Mouse (Mus musculus): ENCODE data around the gene Cox5a. TPM values are rescaled to one million over a fixed set of nuclear protein-coding genes. Genes with fewer than 3 reads are reported as not detected.

Gene Cox5a
- 686 and 693 TPM in 2 replicates for polyA plus RNA-seq (2016; fragmentation: Nextera tagmentation; extraction: Ambion mirVana)

DNA sequence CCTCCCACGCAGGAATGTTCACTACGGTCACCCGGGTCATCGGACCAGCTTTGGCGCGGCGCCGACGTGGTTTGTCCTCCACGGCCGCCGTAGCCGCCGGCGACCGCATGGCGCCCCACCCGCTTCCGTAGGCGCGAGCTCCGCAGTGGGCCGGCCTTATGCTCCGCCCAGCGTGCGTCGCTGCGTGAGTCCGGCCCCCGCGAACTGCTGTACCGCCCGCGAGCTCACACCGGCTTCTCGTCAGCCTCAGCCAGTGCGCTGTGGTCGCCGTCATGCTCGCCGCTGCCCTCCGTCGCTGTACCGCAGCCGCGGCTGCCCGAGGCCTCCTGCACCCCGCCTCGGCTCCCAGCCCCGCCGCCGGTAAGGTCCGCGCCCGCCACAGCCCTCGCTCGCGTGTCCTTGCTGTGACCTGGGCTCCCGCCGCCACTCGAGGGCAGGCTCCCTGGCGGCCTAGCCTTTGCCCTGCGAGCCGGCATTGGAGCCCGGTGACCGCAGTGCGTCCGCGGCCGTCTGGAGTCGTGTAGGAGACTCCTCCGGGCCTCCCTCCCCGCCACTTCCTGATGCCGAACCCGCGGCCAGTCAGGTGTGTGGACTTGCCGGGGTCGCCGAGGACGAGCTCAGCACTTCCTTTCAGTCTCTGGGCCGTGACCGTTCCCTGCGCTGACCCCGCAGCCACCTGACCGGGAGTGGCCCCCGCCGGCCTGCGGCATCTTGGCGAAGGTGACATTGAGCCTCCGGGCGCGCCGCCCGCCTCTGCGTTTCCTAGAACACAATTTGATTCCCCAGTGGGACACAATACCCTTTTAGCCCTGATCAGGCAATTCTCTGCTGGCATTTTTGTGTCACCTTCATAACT, at the start of gene Cox5a:
Gene Cox5a, plus strand, starts transcription at position 219 of the 856 bp plus-strand sequence.
- Histone ChIP-seq H3K27ac (peak within 1 kb of the TSS; percentile 98), H3K4me1 (peaks cover 33% of the 10 kb centered on the region), H3K36me3 (replicated peaks) (0 out of 2 replicates have a peak, but pooled peaks cover 5% of the 10 kb centered on the region), H3K4me3 (peak within 1 kb of the TSS; percentile 99), H3K27me3 (ENCODE audit: poor library complexity, severe bottlenecking) (no peaks in the 10 kb centered on the region), H3K9me3 (no peaks in the 10 kb centered on the region)
- WGBS: under 1% methylated on average over 95 of the region's 95 CpGs
- peak; percentile 90 for DNase-seq (ENCODE audit: extremely low spot score, low spot score)

DNA sequence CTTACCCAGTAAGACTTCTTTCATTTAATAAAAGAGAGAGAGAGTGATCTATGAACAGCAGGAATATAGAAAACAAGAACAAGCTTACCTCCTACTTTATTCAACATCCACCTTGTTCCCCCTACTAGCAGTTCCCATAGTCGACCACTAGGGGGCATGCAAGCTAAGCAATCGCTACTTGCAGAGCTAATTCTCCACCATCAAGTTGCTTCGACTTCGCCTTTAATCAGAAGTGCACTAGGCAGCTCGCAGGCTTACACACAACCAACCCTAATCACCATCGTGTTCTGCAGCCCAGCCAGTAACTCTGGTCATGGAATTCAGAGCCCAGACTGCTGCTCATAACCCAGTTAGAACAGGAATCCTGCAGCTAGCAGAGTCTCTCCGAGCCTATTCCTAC, 35.3 kb upstream of the Cox5a start:
- Histone ChIP-seq H3K4me1 (peaks cover 4% of the 10 kb centered on the region; the same call in 1 of the 2 replicates), H3K4me3 (no peak overlapping the region), H3K9me3 (peaks cover 3% of the 10 kb centered on the region; the same call in 1 of the 2 replicates), H3K36me3 (replicated peaks) (no peaks in the 10 kb centered on the region), H3K27ac (no peak overlapping the region), H3K27me3 (ENCODE audit: poor library complexity, severe bottlenecking) (peaks cover 15% of the 10 kb centered on the region)
- peak; percentile 80 for DNase-seq (ENCODE audit: extremely low spot score, low spot score)
- 17% methylated on average over 7 of the region's 7 CpGs for WGBS

DNA sequence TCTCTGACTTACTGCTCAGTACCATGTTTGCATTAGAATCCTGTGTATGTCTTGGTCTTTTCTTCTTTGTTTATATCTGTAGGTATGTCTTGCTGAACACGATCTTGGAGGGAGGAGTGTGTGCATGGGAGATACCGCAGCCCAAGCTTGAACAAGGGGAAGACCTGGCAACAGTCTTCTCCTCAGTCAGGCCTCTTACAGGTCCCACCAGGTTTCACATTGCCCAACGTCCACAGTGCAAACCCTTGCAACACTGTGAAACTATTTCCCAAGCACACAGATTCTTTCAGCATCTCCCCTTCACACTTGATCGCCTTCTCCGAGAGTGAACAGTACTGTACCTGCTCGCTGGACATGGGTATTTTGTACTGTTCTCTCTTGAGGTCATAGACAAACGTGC, 33.3 kb upstream of the Cox5a start:
- H3K4me1 ChIP-seq: peaks cover 4% of the 10 kb centered on the region; the same call in 1 of the 2 replicates
- no peak for DNase-seq (ENCODE audit: extremely low spot score, low spot score)
- WGBS: 81% methylated on average over 7 of the region's 7 CpGs

DNA sequence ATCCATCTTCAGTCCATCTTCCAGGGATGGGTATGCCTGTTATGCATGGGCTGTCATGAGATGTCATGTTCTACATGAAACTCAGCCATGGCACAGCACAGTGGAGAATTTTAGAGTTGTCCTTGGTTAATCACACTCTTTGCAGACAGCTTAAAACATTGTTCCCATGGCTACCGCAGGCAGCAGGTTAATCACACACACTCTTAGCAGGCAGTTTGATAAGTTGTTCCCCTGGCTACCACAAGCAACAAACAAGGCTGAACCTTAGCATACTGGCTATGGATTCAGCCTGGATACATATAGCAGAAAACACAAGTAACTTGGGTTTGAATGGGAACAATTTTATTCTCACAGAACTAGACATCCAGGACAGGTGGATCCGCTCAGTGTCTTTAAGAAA, 27.5 kb upstream of the Cox5a start:
- peaks cover 25% of the 10 kb centered on the region for H3K27me3 ChIP-seq (ENCODE audit: poor library complexity, severe bottlenecking)
- 95% methylated on average over 2 of the region's 2 CpGs for WGBS
- H3K36me3 ChIP-seq (replicated peaks): no peaks in the 10 kb centered on the region
- no peak overlapping the region for H3K27ac ChIP-seq
- no peak overlapping the region for H3K4me3 ChIP-seq
- peaks cover 3% of the 10 kb centered on the region; the same call in 1 of the 2 replicates for H3K9me3 ChIP-seq
- H3K4me1 ChIP-seq: no peaks in the 10 kb centered on the region; the same call in 1 of the 2 replicates
- DNase-seq (ENCODE audit: extremely low spot score, low spot score): no peak

More for the DNA sequence above, 33.3 kb upstream of the Cox5a start:
- H3K27ac ChIP-seq: no peak overlapping the region
- peaks cover 3% of the 10 kb centered on the region; the same call in 1 of the 2 replicates for H3K9me3 ChIP-seq
- peaks cover 15% of the 10 kb centered on the region for H3K27me3 ChIP-seq (ENCODE audit: poor library complexity, severe bottlenecking)
- no peak overlapping the region for H3K4me3 ChIP-seq
- H3K36me3 ChIP-seq (replicated peaks): no peaks in the 10 kb centered on the region

DNA sequence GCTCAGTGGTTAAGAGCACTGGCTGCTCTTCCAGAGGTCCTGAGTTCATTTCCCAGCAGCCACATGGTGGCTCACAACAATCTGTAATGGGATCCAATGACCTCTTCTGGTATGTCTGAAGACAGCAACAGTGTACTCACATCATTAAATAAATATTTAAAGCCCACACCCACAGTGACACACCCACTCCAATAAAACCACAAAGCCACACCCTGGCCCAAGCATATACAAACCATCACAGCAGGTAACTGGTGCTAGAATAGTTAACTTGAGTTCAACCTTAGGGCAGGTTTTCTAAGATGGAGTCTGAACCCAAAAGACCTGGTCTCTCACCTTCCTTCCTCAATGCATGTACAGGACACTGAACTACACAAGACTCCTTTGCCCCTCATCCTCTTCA, 26.1 kb upstream of the Cox5a start:
- H3K9me3 ChIP-seq: peaks cover 3% of the 10 kb centered on the region; the same call in 1 of the 2 replicates
- no peaks in the 10 kb centered on the region; the same call in 1 of the 2 replicates for H3K4me1 ChIP-seq
- peaks cover 40% of the 10 kb centered on the region for H3K27me3 ChIP-seq (ENCODE audit: poor library complexity, severe bottlenecking)
- no peak overlapping the region for H3K4me3 ChIP-seq
- DNase-seq (ENCODE audit: extremely low spot score, low spot score): no peak
- no peaks in the 10 kb centered on the region for H3K36me3 ChIP-seq (replicated peaks)
- H3K27ac ChIP-seq: no peak overlapping the region

DNA sequence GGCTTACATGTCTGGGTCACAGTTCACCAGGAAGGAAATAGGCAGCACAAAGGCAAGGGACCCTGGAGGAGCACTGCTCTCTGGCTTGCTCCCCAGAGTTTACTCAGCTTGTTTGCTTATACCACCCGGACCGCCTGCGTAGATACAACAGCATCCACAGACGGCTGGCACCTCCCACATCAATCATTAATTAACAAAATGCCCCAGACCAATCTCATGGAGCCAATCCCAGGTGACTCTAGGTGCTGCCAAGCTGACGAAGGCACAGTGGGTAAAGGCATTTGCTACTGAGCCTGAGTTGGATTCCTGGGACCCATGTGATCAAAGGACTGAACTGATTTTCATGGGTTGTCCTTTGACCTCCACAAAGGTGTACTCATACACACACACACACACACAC, 23.8 kb upstream of the Cox5a start:
- DNase-seq (ENCODE audit: extremely low spot score, low spot score): no peak
- Histone ChIP-seq H3K27me3 (ENCODE audit: poor library complexity, severe bottlenecking) (peaks cover 62% of the 10 kb centered on the region), H3K4me1 (peaks cover 16% of the 10 kb centered on the region), H3K4me3 (no peak overlapping the region), H3K27ac (no peak overlapping the region), H3K36me3 (replicated peaks) (no peaks in the 10 kb centered on the region), H3K9me3 (no peaks in the 10 kb centered on the region)
- WGBS: 85% methylated on average over 5 of the region's 5 CpGs

DNA sequence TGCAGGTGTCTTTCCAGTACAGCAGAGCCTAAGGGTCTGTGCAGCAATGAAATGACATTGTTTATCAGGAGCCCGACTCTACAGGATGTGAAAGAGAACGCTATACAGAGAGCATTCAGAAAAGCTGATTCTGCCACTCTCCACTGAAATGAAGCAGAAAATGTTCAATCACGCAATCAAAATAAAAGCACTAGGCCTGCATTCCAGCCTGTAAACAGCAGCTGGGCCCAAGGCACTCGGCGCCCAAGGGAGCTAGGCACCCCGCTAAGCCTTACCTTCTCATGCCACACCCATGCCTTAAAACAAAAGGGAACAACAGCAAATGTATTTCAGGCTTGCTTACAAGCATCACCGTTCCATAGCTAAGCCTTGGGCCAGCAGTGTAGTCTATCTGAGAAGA, 22.5 kb upstream of the Cox5a start:
- WGBS: 57% methylated on average over 7 of the region's 7 CpGs
- H3K36me3 ChIP-seq (replicated peaks): no peaks in the 10 kb centered on the region

DNA sequence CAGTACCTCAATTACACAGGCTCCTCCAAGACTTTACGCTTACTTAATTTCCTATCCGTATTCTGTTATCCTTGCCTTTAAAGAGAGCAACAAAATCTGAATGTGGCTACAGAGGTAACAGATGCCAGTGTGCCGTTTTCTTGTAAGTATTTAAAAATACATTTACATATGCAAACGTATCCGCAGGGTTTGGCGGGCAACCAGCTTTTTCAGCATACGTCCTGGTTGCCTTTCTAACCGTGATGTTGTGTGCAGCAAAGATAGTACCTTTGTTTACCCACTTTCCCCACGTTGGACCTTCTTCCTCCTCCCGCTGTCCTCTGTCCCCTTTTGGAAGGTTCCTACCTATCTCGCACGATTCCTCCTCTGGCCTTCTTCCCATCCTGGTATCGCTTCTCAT, 19.6 kb upstream of the Cox5a start:
- H3K4me1 ChIP-seq: peaks cover 57% of the 10 kb centered on the region
- peaks cover 98% of the 10 kb centered on the region for H3K27me3 ChIP-seq (ENCODE audit: poor library complexity, severe bottlenecking)
- H3K27ac ChIP-seq: no peak overlapping the region
- H3K36me3 ChIP-seq (replicated peaks): no peaks in the 10 kb centered on the region
- peak overlapping the region; percentile 38 for H3K4me3 ChIP-seq
- DNase-seq (ENCODE audit: extremely low spot score, low spot score): no peak
- H3K9me3 ChIP-seq: no peaks in the 10 kb centered on the region
- WGBS: 4% methylated on average over 13 of the region's 13 CpGs

More for the DNA sequence above, 22.5 kb upstream of the Cox5a start:
- no peak for DNase-seq (ENCODE audit: extremely low spot score, low spot score)
- no peak overlapping the region for H3K27ac ChIP-seq
- peaks cover 29% of the 10 kb centered on the region for H3K4me1 ChIP-seq
- peaks cover 75% of the 10 kb centered on the region for H3K27me3 ChIP-seq (ENCODE audit: poor library complexity, severe bottlenecking)
- no peak overlapping the region for H3K4me3 ChIP-seq
- H3K9me3 ChIP-seq: no peaks in the 10 kb centered on the region

DNA sequence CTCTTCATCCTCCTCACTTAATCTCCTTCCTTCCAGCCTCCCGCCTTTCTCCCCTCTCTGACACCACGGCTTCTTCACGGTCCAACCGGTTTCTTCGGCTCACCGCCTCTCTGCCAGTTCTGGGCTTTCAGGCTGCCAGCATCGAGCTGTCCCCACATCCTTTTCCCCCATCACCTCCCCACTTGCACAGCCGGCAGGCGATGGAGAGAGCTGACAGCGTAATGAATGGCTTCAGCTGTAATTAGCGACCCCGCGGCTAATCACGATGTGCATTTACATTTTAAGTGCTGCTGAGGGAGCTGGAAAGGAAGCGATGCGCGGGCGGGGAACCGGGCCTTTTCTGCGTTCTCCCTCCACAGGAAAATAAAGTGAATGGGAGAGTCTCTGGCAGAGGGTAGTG, 19.2 kb upstream of the Cox5a start:
- H3K27ac ChIP-seq: no peak overlapping the region
- no peaks in the 10 kb centered on the region for H3K36me3 ChIP-seq (replicated peaks)
- peak; percentile 60 for DNase-seq (ENCODE audit: extremely low spot score, low spot score)
- peaks cover 57% of the 10 kb centered on the region for H3K4me1 ChIP-seq
- H3K9me3 ChIP-seq: no peaks in the 10 kb centered on the region
- peak overlapping the region; percentile 38 for H3K4me3 ChIP-seq
- under 1% methylated on average over 20 of the region's 20 CpGs for WGBS
- peaks cover 99% of the 10 kb centered on the region for H3K27me3 ChIP-seq (ENCODE audit: poor library complexity, severe bottlenecking)

DNA sequence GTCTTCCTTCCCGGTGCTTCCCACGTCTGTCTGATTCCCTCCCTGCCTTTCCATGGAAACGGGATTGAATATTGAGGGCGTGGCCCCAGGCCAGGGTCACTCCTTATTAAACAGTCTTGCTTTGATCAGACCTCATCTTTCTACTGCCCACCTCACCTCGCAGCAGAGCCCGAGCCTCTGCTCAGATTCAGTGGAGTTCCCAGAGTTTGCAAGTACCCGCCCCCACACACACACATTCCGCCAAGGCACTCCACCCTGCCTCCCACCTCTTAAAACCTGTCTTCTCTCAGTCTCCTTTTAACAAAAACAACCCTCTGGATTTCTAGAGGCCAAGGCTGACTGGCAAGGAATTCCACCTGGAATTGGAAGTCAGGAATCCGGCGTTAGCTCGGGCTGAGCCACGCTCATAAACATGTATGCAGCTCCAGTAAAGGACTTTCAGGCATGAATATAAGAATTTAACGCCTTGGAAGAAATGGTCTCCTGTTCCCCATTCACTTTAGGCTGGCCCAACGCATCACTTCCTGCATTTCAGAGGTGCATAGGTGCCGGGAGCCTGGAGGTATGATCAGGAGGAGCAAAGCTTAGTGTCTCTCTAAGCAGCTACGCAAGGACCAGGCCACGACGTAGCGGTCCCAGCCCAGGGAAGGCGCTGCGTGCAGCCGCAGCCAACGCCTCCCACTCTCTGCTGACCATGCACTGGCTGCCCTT, 18.0 kb upstream of the Cox5a start:
- peaks cover 93% of the 10 kb centered on the region for H3K27me3 ChIP-seq (ENCODE audit: poor library complexity, severe bottlenecking)
- no peak overlapping the region for H3K27ac ChIP-seq
- peak overlapping the region; percentile 57 for H3K4me3 ChIP-seq
- no peaks in the 10 kb centered on the region for H3K36me3 ChIP-seq (replicated peaks)
- H3K9me3 ChIP-seq: no peaks in the 10 kb centered on the region
- peak; percentile 28 for DNase-seq (ENCODE audit: extremely low spot score, low spot score)
- WGBS: 3% methylated on average over 23 of the region's 23 CpGs
- H3K4me1 ChIP-seq: peaks cover 57% of the 10 kb centered on the region

DNA sequence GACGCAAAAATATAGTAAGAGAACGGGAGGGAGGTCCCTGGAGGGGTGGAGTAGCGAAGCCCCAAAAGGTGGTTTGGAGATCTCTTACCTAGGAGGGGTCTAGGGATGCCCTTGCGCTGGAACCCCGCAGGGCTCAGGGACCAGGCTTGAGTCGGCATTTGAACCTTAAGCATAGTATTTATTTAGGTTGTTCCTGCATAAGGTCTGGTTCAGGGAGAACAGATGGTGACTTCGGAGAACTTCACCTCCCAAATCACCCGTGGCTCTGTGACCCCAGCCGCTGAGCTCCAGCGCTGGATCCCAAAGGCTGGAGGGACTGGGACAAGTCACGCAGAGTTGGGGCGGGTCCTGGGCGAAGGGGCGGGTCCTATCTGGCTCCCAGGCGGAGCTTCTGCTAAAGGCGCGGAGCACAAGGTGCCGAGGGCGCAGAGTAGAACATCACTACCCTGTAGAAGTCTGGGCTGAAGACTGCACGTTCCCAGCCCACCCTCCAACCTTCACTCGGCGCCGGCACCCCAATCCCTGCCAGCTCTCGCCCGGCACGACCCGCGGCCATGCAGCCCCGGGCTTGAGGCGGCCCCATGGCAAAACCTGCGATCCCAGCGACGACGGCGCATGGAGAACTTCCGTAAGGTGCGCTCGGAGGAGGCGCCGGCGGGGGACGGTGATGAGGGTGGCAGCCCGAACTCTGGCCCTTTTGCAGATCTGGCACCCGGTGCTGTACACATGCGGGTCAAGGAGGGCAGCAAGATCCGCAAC, 17.3 kb upstream of the Cox5a start, which contains the start of gene Rpp25:
Gene Rpp25, plus strand, starts transcription at position 405 of the 759 bp plus-strand sequence.
- H3K4me3 ChIP-seq: peak within 1 kb of the TSS; percentile 57
- H3K9me3 ChIP-seq: no peaks in the 10 kb centered on the region
- no peaks in the 10 kb centered on the region for H3K36me3 ChIP-seq (replicated peaks)
- DNase-seq (ENCODE audit: extremely low spot score, low spot score): peak; percentile 53
- under 1% methylated on average over 46 of the region's 46 CpGs for WGBS
- H3K4me1 ChIP-seq: peaks cover 57% of the 10 kb centered on the region
- peaks cover 86% of the 10 kb centered on the region for H3K27me3 ChIP-seq (ENCODE audit: poor library complexity, severe bottlenecking)
- H3K27ac ChIP-seq: peak within 1 kb of the TSS; percentile 59

DNA sequence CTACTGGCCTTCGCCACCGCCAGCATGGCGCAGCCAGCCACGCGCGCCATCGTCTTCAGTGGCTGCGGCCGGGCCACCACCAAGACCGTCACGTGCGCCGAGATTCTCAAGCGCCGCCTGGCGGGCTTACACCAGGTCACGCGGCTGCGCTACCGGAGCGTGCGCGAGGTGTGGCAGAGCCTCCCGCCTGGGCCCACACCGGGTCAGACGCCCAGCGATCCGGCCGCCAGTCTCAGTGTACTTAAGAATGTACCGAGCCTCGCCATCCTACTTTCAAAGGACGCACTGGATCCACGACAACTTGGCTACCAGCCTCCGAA, 16.7 kb upstream of the Cox5a start:
- Histone ChIP-seq H3K27me3 (ENCODE audit: poor library complexity, severe bottlenecking) (peaks cover 80% of the 10 kb centered on the region), H3K4me1 (peaks cover 57% of the 10 kb centered on the region), H3K27ac (peak overlapping the region; percentile 59), H3K9me3 (no peaks in the 10 kb centered on the region), H3K36me3 (replicated peaks) (no peaks in the 10 kb centered on the region), H3K4me3 (peak overlapping the region; percentile 57)
- peak; percentile 60 for DNase-seq (ENCODE audit: extremely low spot score, low spot score)
- under 1% methylated on average over 34 of the region's 34 CpGs for WGBS

Data from forebrain, embryonic 10.5 days (tissue).